Mouse (Mus musculus): Measurements from ENCODE around the gene Rabgef1. TPM values are rescaled to one million over a fixed set of nuclear protein-coding genes. Genes with fewer than 3 reads are reported as not detected.

Rabgef1 gene
- total and polyA plus RNA-seq, 3 experiments: 25.8 to 35.1 TPM; not detected in 1

GRCm38 (mm10) chr5:130263454-130263853 is 91.9 kb downstream of the Rabgef1 start (continued):
- no peak for TF ChIP-seq NRF1 (IDR thresholded peaks at IDR 0.05; ENCODE audit: insufficient read depth, low read depth, low read length, poor library complexity, severe bottlenecking)
- TF ChIP-seq JUND (IDR thresholded peaks at IDR 0.05; ENCODE audit: low read depth, low read length): no peak
- no peak for TF ChIP-seq USF1 (IDR thresholded peaks at IDR 0.05; ENCODE audit: low read depth, low read length)
- no peak for TF ChIP-seq ETS1 (IDR thresholded peaks at IDR 0.05; ENCODE audit: low read depth, low read length)
- no peak for TF ChIP-seq E2F4 (IDR thresholded peaks at IDR 0.05; ENCODE audit: borderline replicate concordance, low read depth, low read length)
- no peak for TF ChIP-seq ZC3H11A (IDR thresholded peaks at IDR 0.05; ENCODE audit: low read depth, low read length)
- no peak for TF ChIP-seq TBP (IDR thresholded peaks at IDR 0.05; ENCODE audit: low read depth, low read length)

Other genes starting within 250 kb of the Rabgef1 start
- 22.9 and 24.2 TPM in 2 replicates for gene Vkorc1l1, start 229.8 kb upstream of the Rabgef1 start, total RNA-seq (2012; rRNA removed)
- gene Vkorc1l1, start 229.8 kb upstream of the Rabgef1 start, polyA plus RNA-seq (2012; ENCODE audit: insufficient read depth in 1 of 2, insufficient read length in 2 of 2, low read depth in 1 of 2, low replicate concordance in 2 of 2, missing spikeins in 1 of 2): 10 to 100 TPM in 1 of 2 experiments, not detected in 1; 42.4 TPM
- 37.8 and 44.4 TPM in 2 replicates for gene Gusb, start 168.7 kb upstream of the Rabgef1 start, total RNA-seq (2012; rRNA removed)
- gene Gusb, start 168.7 kb upstream of the Rabgef1 start, polyA plus RNA-seq (2012; ENCODE audit: insufficient read depth in 1 of 2, insufficient read length in 2 of 2, low read depth in 1 of 2, low replicate concordance in 2 of 2, missing spikeins in 1 of 2): 100 to 1,000 TPM in 1 of 2 experiments, 10 to 100 TPM in 1; 54.2 to 107 TPM
- gene Asl, start 142.6 kb upstream of the Rabgef1 start, total RNA-seq (2012; rRNA removed): 15.8 and 17.3 TPM in 2 replicates
- 10 to 100 TPM in 1 of 2 experiments, not detected in 1; 26.7 TPM for gene Asl, start 142.6 kb upstream of the Rabgef1 start, polyA plus RNA-seq (2012; ENCODE audit: insufficient read depth in 1 of 2, insufficient read length in 2 of 2, low read depth in 1 of 2, low replicate concordance in 2 of 2, missing spikeins in 1 of 2)
- 60.9 and 69.6 TPM in 2 replicates for gene Crcp, start 142.5 kb upstream of the Rabgef1 start, total RNA-seq (2012; rRNA removed)
- 10 to 100 TPM in 1 of 2 experiments, not detected in 1; 56.2 TPM for gene Crcp, start 142.5 kb upstream of the Rabgef1 start, polyA plus RNA-seq (2012; ENCODE audit: insufficient read depth in 1 of 2, insufficient read length in 2 of 2, low read depth in 1 of 2, low replicate concordance in 2 of 2, missing spikeins in 1 of 2)
- 27.9 and 31.7 TPM in 2 replicates for gene Tpst1, start 98.5 kb upstream of the Rabgef1 start, total RNA-seq (2012; rRNA removed)
- gene Tpst1, start 98.5 kb upstream of the Rabgef1 start, polyA plus RNA-seq (2012; ENCODE audit: insufficient read depth in 1 of 2, insufficient read length in 2 of 2, low read depth in 1 of 2, low replicate concordance in 2 of 2, missing spikeins in 1 of 2): 10 to 100 TPM in 1 of 2 experiments, not detected in 1; 32.3 TPM
- gene Kctd7, start 26.9 kb upstream of the Rabgef1 start, total RNA-seq (2012; rRNA removed): 6.4 and 7.0 TPM in 2 replicates
- 1 to 10 TPM in 1 of 2 experiments, not detected in 1; 5.8 TPM for gene Kctd7, start 26.9 kb upstream of the Rabgef1 start, polyA plus RNA-seq (2012; ENCODE audit: insufficient read depth in 1 of 2, insufficient read length in 2 of 2, low read depth in 1 of 2, low replicate concordance in 2 of 2, missing spikeins in 1 of 2)
- gene Tmem248, start 45.3 kb downstream of the Rabgef1 start, total RNA-seq (2012; rRNA removed): 50.5 and 58.2 TPM in 2 replicates
- gene Tmem248, start 45.3 kb downstream of the Rabgef1 start, polyA plus RNA-seq (2012; ENCODE audit: insufficient read depth in 1 of 2, insufficient read length in 2 of 2, low read depth in 1 of 2, low replicate concordance in 2 of 2, missing spikeins in 1 of 2): 10 to 100 TPM in 1 of 2 experiments, not detected in 1; 55.5 TPM
- 51.1 and 74.7 TPM in 2 replicates for gene Sbds, start 83.7 kb downstream of the Rabgef1 start, total RNA-seq (2012; rRNA removed)
- gene Sbds, start 83.7 kb downstream of the Rabgef1 start, polyA plus RNA-seq (2012; ENCODE audit: insufficient read depth in 1 of 2, insufficient read length in 2 of 2, low read depth in 1 of 2, low replicate concordance in 2 of 2, missing spikeins in 1 of 2): 10 to 100 TPM in 1 of 2 experiments, not detected in 1; 88.1 TPM
- 33.0 and 38.8 TPM in 2 replicates for gene Tyw1, start 83.8 kb downstream of the Rabgef1 start, total RNA-seq (2012; rRNA removed)
- 100 to 1,000 TPM in 1 of 2 experiments, 10 to 100 TPM in 1; 33.3 to 133 TPM for gene Tyw1, start 83.8 kb downstream of the Rabgef1 start, polyA plus RNA-seq (2012; ENCODE audit: insufficient read depth in 1 of 2, insufficient read length in 2 of 2, low read depth in 1 of 2, low replicate concordance in 2 of 2, missing spikeins in 1 of 2)
- gene Caln1, start 197.7 kb downstream of the Rabgef1 start, total RNA-seq (2012; rRNA removed): not detected in 2 replicates
- not detected for gene Caln1, start 197.7 kb downstream of the Rabgef1 start, polyA plus RNA-seq (2012; ENCODE audit: insufficient read depth in 1 of 2, insufficient read length in 2 of 2, low read depth in 1 of 2, low replicate concordance in 2 of 2, missing spikeins in 1 of 2)
- gene A330070K13Rik, start 212.8 kb downstream of the Rabgef1 start, total RNA-seq (2012; rRNA removed): not detected in 2 replicates
- gene A330070K13Rik, start 212.8 kb downstream of the Rabgef1 start, polyA plus RNA-seq (2012; ENCODE audit: insufficient read depth in 1 of 2, insufficient read length in 2 of 2, low read depth in 1 of 2, low replicate concordance in 2 of 2, missing spikeins in 1 of 2): not detected

Data from MEL (cell line).